Mouse (Mus musculus): Measurements from ENCODE around the gene Zic4. TPM values are rescaled to one million over a fixed set of nuclear protein-coding genes. Genes with fewer than 3 reads are reported as not detected.

Zic4 gene
- polyA plus RNA-seq, 1 experiment: 37.4 TPM

DNA sequence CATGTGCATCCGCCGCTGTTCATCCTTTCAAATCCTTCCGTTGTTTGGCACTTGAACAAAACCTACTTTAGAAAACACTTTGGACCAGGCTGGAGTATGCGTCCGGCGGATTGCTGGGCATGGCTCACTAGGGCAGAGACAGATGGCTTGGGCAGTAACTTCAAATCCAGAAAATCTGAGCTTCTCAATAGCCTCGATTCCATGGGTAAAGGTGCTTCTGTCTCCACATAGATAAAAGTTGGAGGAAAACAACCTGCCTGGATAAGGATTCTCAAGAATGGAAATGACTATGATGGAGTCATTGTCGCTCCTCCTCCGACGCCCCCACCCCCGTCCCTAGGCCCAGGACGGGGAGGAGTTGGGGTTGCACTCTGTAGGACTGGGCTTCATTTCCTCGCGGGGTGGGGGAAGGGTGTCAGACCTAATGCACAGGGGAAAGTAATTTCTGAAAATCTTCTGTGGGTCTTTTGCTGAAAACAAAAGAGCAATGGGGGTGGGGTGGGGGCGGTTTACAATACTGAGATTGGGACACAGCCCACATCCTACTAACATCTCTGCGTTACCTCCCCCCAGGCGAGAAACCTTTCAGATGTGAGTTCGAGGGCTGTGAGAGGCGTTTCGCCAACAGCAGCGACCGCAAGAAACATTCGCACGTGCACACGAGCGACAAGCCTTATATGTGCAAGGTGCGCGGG, 21.4 kb downstream of the Zic4 start:
- DNase-seq: peak; percentile 80 to 90
- no peak for TF ChIP-seq CTCF (IDR thresholded peaks at IDR 0.05; ENCODE audit: borderline replicate concordance, insufficient read depth, low read depth, low read length)
- TF ChIP-seq POLR2A (IDR thresholded peaks at IDR 0.05; ENCODE audit: borderline replicate concordance, insufficient read depth, low read length): peak; percentile 48; the same call in 1 of the 2 replicates
- peak overlapping the region; percentile 49 for H3K4me3 ChIP-seq (replicated peaks; ENCODE audit: insufficient read depth, low read depth, low read length)
- peaks cover 22% of the 10 kb centered on the region for H3K4me1 ChIP-seq (ENCODE audit: control insufficient read depth, insufficient read depth, low read length)
- 3% methylated on average over 28 of the region's 28 CpGs for WGBS
- H3K27me3 ChIP-seq (ENCODE audit: control insufficient read depth, insufficient read depth, low read length): no peaks in the 10 kb centered on the region
- H3K27ac ChIP-seq (ENCODE audit: insufficient read depth, low read length): peak overlapping the region; percentile 99

DNA sequence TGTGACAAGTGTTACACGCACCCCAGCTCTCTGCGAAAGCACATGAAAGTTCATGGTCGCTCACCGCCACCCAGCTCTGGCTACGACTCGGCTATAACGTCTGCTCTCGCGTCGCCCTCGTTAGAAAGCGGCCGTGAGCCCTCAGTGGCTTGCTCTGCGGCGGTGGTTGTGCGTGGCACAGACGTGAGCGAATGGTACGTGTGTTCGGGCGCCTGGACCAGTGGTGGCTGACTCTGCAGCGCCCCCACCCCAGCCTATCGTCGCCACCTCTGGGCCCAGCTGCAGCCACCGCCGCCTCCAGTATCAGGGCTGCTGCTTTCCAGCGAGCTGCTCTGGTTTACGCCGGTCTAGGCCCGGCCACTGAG, 21.9 kb downstream of the Zic4 start:
- Histone ChIP-seq H3K4me1 (ENCODE audit: control insufficient read depth, insufficient read depth, low read length) (peaks cover 22% of the 10 kb centered on the region), H3K27ac (ENCODE audit: insufficient read depth, low read length) (peak overlapping the region; percentile 99), H3K27me3 (ENCODE audit: control insufficient read depth, insufficient read depth, low read length) (no peaks in the 10 kb centered on the region), H3K4me3 (replicated peaks; ENCODE audit: insufficient read depth, low read depth, low read length) (peak overlapping the region; percentile 49)
- TF ChIP-seq POLR2A (IDR thresholded peaks at IDR 0.05; ENCODE audit: borderline replicate concordance, insufficient read depth, low read length) (no peak), CTCF (IDR thresholded peaks at IDR 0.05; ENCODE audit: borderline replicate concordance, insufficient read depth, low read depth, low read length) (no peak)
- peak; percentile 61 to 74 for DNase-seq
- 9% methylated on average over 30 of the region's 30 CpGs for WGBS

DNA sequence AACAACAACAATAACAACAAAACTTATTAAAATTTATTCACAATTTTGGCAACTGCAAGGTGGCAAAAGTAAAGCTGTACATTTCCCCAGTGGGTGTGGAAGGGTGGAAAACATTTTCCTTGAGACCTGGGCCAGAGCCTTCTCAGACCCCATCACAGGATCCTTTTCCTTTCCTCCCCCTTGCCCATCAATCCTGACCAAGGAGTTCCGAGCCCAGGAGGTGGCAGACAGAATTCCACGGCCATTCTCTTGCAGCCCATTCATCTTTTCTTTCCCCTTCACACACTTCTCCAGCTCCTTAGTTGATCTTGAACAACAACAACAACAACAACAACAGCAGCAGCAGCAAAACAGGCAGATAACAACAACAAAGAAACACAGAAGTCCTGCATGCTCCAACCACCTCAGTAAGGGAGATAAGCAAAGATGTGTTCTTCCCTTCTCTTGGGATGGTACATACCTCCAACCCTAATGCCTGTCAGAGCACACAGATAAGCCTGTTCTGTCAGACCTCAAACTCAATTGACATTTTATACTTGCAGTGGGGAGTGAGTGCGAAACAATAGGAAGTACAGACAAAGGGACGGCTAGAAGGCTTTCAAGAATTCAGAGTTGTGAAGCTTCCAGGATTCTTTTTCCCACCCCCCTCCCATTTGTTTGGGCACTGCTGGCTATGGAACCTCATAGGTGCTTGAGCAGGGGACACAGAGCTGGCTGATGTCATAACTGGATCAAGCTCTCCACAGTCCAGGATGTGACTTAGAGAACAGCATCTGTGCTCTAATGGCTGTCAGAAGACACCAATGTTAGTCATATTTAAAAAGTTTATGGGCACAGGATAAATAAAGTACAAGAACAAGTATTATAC, 22.7 kb downstream of the Zic4 start:
- Histone ChIP-seq H3K4me3 (replicated peaks; ENCODE audit: insufficient read depth, low read depth, low read length) (no peak overlapping the region), H3K4me1 (ENCODE audit: control insufficient read depth, insufficient read depth, low read length) (peaks cover 22% of the 10 kb centered on the region), H3K27ac (ENCODE audit: insufficient read depth, low read length) (peak overlapping the region; percentile 97), H3K27me3 (ENCODE audit: control insufficient read depth, insufficient read depth, low read length) (no peaks in the 10 kb centered on the region)
- WGBS: 51% methylated on average over 4 of the region's 4 CpGs
- TF ChIP-seq POLR2A (IDR thresholded peaks at IDR 0.05; ENCODE audit: borderline replicate concordance, insufficient read depth, low read length) (no peak), CTCF (IDR thresholded peaks at IDR 0.05; ENCODE audit: borderline replicate concordance, insufficient read depth, low read depth, low read length) (no peak)
- DNase-seq: no peak

DNA sequence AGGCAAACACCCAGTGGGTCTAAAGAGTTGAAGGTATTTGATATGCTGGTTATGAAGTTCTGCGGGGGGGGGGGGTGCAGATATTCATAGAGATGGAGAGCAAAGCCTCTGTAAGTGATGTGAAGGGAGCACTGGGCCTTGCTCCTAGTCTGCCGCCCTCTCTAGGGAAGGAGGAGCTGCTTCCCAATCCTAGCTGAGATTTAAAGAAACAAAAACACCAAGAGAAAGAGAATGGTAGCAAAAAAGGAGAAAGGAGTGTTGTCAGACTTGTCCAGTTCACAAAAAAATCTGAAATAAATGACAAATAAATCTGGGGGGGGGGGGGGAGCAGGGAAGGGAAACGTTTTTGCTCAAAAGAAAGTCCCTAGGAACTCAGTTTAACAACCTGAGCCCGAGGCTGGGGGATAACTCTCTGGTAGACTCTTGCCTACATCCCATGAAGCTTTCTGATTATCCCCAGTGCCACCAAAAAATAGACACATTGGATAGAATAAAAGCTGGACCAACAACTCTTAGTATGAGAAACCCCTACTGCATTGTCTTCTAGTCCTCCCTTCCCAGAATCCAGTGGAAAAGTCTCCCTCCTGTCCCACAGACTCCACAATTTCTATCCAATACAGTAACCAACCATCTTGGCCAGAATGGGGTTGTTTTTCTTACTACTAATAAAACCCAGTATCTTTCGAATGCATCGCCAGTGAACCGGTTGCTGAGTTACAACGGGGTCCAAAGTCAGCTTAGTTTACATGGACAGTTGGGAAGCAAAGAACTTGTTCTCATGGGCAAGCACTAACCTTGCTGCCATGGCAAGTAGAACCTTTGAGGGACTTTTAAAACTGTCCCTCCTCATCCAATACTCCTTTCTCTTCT, 23.6 kb downstream of the Zic4 start:
- Histone ChIP-seq H3K27me3 (ENCODE audit: control insufficient read depth, insufficient read depth, low read length) (no peaks in the 10 kb centered on the region), H3K27ac (ENCODE audit: insufficient read depth, low read length) (peak overlapping the region; percentile 97; the same call in 1 of the 2 replicates), H3K4me1 (ENCODE audit: control insufficient read depth, insufficient read depth, low read length) (peaks cover 22% of the 10 kb centered on the region), H3K4me3 (replicated peaks; ENCODE audit: insufficient read depth, low read depth, low read length) (no peak overlapping the region)
- DNase-seq: no peak
- 28% methylated on average over 8 of the region's 8 CpGs for WGBS
- TF ChIP-seq POLR2A (IDR thresholded peaks at IDR 0.05; ENCODE audit: borderline replicate concordance, insufficient read depth, low read length): no peak
- no peak for TF ChIP-seq CTCF (IDR thresholded peaks at IDR 0.05; ENCODE audit: borderline replicate concordance, insufficient read depth, low read depth, low read length)

GRCm38 (mm10) chr9:91386502-91386890, 24.3 kb downstream of the Zic4 start:
- peak overlapping the region; percentile 52 for H3K4me3 ChIP-seq (replicated peaks; ENCODE audit: insufficient read depth, low read depth, low read length)
- no peaks in the 10 kb centered on the region for H3K27me3 ChIP-seq (ENCODE audit: control insufficient read depth, insufficient read depth, low read length)
- TF ChIP-seq POLR2A (IDR thresholded peaks at IDR 0.05; ENCODE audit: borderline replicate concordance, insufficient read depth, low read length): no peak
- TF ChIP-seq CTCF (IDR thresholded peaks at IDR 0.05; ENCODE audit: borderline replicate concordance, insufficient read depth, low read depth, low read length): no peak
- 21% methylated on average over 17 of the region's 17 CpGs for WGBS
- peak overlapping the region; percentile 97 for H3K27ac ChIP-seq (ENCODE audit: insufficient read depth, low read length)
- peaks cover 22% of the 10 kb centered on the region for H3K4me1 ChIP-seq (ENCODE audit: control insufficient read depth, insufficient read depth, low read length)
- peak; percentile 44 to 46 for DNase-seq

GRCm38 (mm10) chr9:91386891-91387739, 24.9 kb downstream of the Zic4 start:
- 9% methylated on average over 31 of the region's 31 CpGs for WGBS
- peak overlapping the region; percentile 52 for H3K4me3 ChIP-seq (replicated peaks; ENCODE audit: insufficient read depth, low read depth, low read length)
- DNase-seq: peak; percentile 53 to 68
- H3K27me3 ChIP-seq (ENCODE audit: control insufficient read depth, insufficient read depth, low read length): no peaks in the 10 kb centered on the region
- TF ChIP-seq POLR2A (IDR thresholded peaks at IDR 0.05; ENCODE audit: borderline replicate concordance, insufficient read depth, low read length) (no peak), CTCF (IDR thresholded peaks at IDR 0.05; ENCODE audit: borderline replicate concordance, insufficient read depth, low read depth, low read length) (no peak)
- peak overlapping the region; percentile 97 for H3K27ac ChIP-seq (ENCODE audit: insufficient read depth, low read length)
- H3K4me1 ChIP-seq (ENCODE audit: control insufficient read depth, insufficient read depth, low read length): peaks cover 22% of the 10 kb centered on the region
